ENCODE assay signal across 19 mouse cellular contexts in genomic region chr4:133285950-133286349, GRCm38 (mm10). TPM values are rescaled to one million over a fixed set of nuclear protein-coding genes. Genes with fewer than 3 reads are reported as not detected.
A peak's percentile ranks its signal among the peaks of the same experiment; 100 is the strongest.
DNase-seq lines count a peak whose midpoint lies in the region; ATAC-seq lines count a peak whose summit lies in the region.
"Had no signal": no experiment of that assay in that cellular context is flagged by ENCODE, and none has a peak within 500 bp of the region (broad histone marks: within the 10 kb centered on the region; RNA-seq: fewer than 3 reads in every experiment).

No protein-coding gene starts in this region.

- no peaks in the 10 kb centered on the region for H3K27me3 ChIP-seq in limb, embryonic 12.5 days
- H3K27me3 ChIP-seq in limb, embryonic 10.5 days (ENCODE audit: low read depth, poor library complexity, severe bottlenecking): no peaks in the 10 kb centered on the region
- H3K27me3 ChIP-seq in liver, embryonic 11.5 days (replicated peaks; ENCODE audit: control insufficient read depth, insufficient read depth, low read length): no peaks in the 10 kb centered on the region
- H3K27me3 ChIP-seq: kidney, embryonic 15.5 days; megakaryocyte, embryonic 14.5 days; neural tube, embryonic 13.5 days; Patski had no signal

- H3K36me3 ChIP-seq in limb, embryonic 12.5 days: no peaks in the 10 kb centered on the region
- no peaks in the 10 kb centered on the region for H3K36me3 ChIP-seq in limb, embryonic 10.5 days
- H3K36me3 ChIP-seq in liver, embryonic 11.5 days (ENCODE audit: control insufficient read depth, insufficient read depth, low read length): no peaks in the 10 kb centered on the region
- H3K36me3 ChIP-seq: kidney, embryonic 15.5 days; neural tube, embryonic 13.5 days had no signal

- H3K27ac ChIP-seq in limb, embryonic 12.5 days: 0 out of 2 replicates have a peak overlapping the region, but pooled peaks have one; percentile 17
- no peak overlapping the region for H3K27ac ChIP-seq in limb, embryonic 10.5 days
- H3K27ac ChIP-seq in liver, embryonic 11.5 days (ENCODE audit: low read depth, low read length): peak overlapping the region; percentile 54; the same call in 1 of the 2 replicates
- H3K27ac ChIP-seq: kidney, embryonic 15.5 days; layer of hippocampus, adult 2 months; neural tube, embryonic 13.5 days had no signal

- no peak for ATAC-seq in limb, embryonic 12.5 days (ENCODE audit: insufficient number of reproducible peaks, insufficient read depth, low FRiP score, low TSS enrichment, low read depth)
- peak; percentile 91 for ATAC-seq in liver, embryonic 11.5 days (replicated peaks; ENCODE audit: low FRiP score)
- no peak for ATAC-seq in granulocyte monocyte progenitor cell, adult 5-6 weeks (replicated peaks; ENCODE audit: poor library complexity, severe bottlenecking)
- ATAC-seq: CD4-positive, CD25-positive, alpha-beta regulatory T cell, adult 4 months; hindbrain, embryonic 16.5 days; Patski had no signal

- DNase-seq in limb, embryonic 10.5 days (ENCODE audit: low spot score): no peak
- DNase-seq in c-Kit-positive CD71-positive TER-119-positive erythroid progenitor cells, embryonic 14.5 days (ENCODE audit: low spot score): peak; percentile 96
- DNase-seq in liver, embryonic 11.5 days (ENCODE audit: low spot score): peak; percentile 67
- DNase-seq in spleen, postnatal 14 days (ENCODE audit: low spot score in 2 of 2): peak; percentile 35 to 41
- no peak for DNase-seq in layer of hippocampus, postnatal 10 days (ENCODE audit: low spot score in 2 of 2)
- no peak for DNase-seq in thymus, postnatal 4 days
- DNase-seq: cerebellum, postnatal 14 days; lung, embryonic 14.5 days; thymus, adult 2 months had no signal

- H3K4me3 ChIP-seq in limb, embryonic 12.5 days (replicated peaks): no peak overlapping the region
- H3K4me3 ChIP-seq in limb, embryonic 10.5 days: no peak overlapping the region
- H3K4me3 ChIP-seq in liver, embryonic 11.5 days (ENCODE audit: low read depth, low read length): no peak overlapping the region
- H3K4me3 ChIP-seq: embryonic facial prominence, embryonic 10.5 days; kidney, embryonic 15.5 days; layer of hippocampus, adult 2 months; megakaryocyte, embryonic 14.5 days; neural tube, embryonic 13.5 days had no signal

- H3K4me2 ChIP-seq in limb, embryonic 12.5 days: no peak overlapping the region
- H3K4me2 ChIP-seq in liver, embryonic 11.5 days: peak overlapping the region; percentile 16
- H3K4me2 ChIP-seq: kidney, embryonic 15.5 days; lung, embryonic 14.5 days; neural tube, embryonic 13.5 days had no signal

- H3K9me3 ChIP-seq in limb, embryonic 12.5 days: no peaks in the 10 kb centered on the region
- H3K9me3 ChIP-seq in limb, embryonic 10.5 days (replicated peaks): no peaks in the 10 kb centered on the region
- H3K9me3 ChIP-seq in liver, embryonic 11.5 days (ENCODE audit: control insufficient read depth, low read length): no peaks in the 10 kb centered on the region
- H3K9me3 ChIP-seq: embryonic facial prominence, embryonic 10.5 days; kidney, embryonic 15.5 days; megakaryocyte, embryonic 14.5 days; neural tube, embryonic 13.5 days had no signal

- WGBS in limb, embryonic 12.5 days: 81% methylated on average over 5 of the region's 5 CpGs
- WGBS in limb, embryonic 10.5 days: 85% methylated on average over 5 of the region's 5 CpGs
- WGBS in liver, embryonic 11.5 days: 20% methylated on average over 5 of the region's 5 CpGs

- H3K4me1 ChIP-seq in limb, embryonic 12.5 days (replicated peaks): peaks cover 26% of the 10 kb centered on the region
- peaks cover 26% of the 10 kb centered on the region for H3K4me1 ChIP-seq in limb, embryonic 10.5 days
- peaks cover 31% of the 10 kb centered on the region for H3K4me1 ChIP-seq in liver, embryonic 11.5 days (replicated peaks; ENCODE audit: control insufficient read depth, insufficient read depth, low read length)

- H3K9ac ChIP-seq in limb, embryonic 12.5 days (replicated peaks): no peak overlapping the region
- no peak overlapping the region for H3K9ac ChIP-seq in liver, embryonic 11.5 days (ENCODE audit: low read depth, low read length)
- H3K9ac ChIP-seq: kidney, embryonic 15.5 days; lung, embryonic 14.5 days; neural tube, embryonic 13.5 days had no signal

RNA-seq across cellular contexts. Expression of gene Tmem222, which starts 8.4 kb away (rescaled TPM):
- 81.4 and 85.3 TPM in 2 replicates for polyA plus RNA-seq in limb, embryonic 12.5 days (2016; fragmentation: Nextera tagmentation; extraction: Ambion mirVana)
- polyA plus RNA-seq in limb, embryonic 10.5 days (2016; fragmentation: Nextera tagmentation; extraction: Ambion mirVana): 93.7 and 98.5 TPM in 2 replicates
- 73.5 and 74.2 TPM in 2 replicates for polyA plus RNA-seq in liver, embryonic 11.5 days (2014; fragmentation: Nextera tagmentation; extraction: Ambion mirVana)
- total RNA-seq in layer of hippocampus, postnatal 10 days (2021): 10 to 100 TPM; 74.9 to 80.1 TPM
- 52.0 and 54.1 TPM in 2 replicates for total RNA-seq in granulocyte monocyte progenitor cell, adult 5-6 weeks (2014; fragmentation: Nextera tagmentation)
- total RNA-seq in granulocyte monocyte progenitor cell, adult 5-6 weeks (2017): 16.0 and 20.0 TPM in 2 replicates

RNA-seq across cellular contexts. Expression of gene Sytl1, which starts 23.0 kb away (rescaled TPM):
- 3.8 and 4.1 TPM in 2 replicates for polyA plus RNA-seq in limb, embryonic 12.5 days (2016; fragmentation: Nextera tagmentation; extraction: Ambion mirVana)
- 2.0 and 2.5 TPM in 2 replicates for polyA plus RNA-seq in limb, embryonic 10.5 days (2016; fragmentation: Nextera tagmentation; extraction: Ambion mirVana)
- 0.39 and 0.52 TPM in 2 replicates for polyA plus RNA-seq in liver, embryonic 11.5 days (2014; fragmentation: Nextera tagmentation; extraction: Ambion mirVana)
- total RNA-seq in layer of hippocampus, postnatal 10 days (2021): under 1 TPM; 0.51 to 0.53 TPM
- 1.8 and 6.1 TPM in 2 replicates for total RNA-seq in granulocyte monocyte progenitor cell, adult 5-6 weeks (2014; fragmentation: Nextera tagmentation)
- 2.2 and 2.6 TPM in 2 replicates for total RNA-seq in granulocyte monocyte progenitor cell, adult 5-6 weeks (2017)

RNA-seq across cellular contexts. Expression of gene Map3k6, which starts 45.3 kb away (rescaled TPM):
- polyA plus RNA-seq in limb, embryonic 12.5 days (2016; fragmentation: Nextera tagmentation; extraction: Ambion mirVana): 2.3 and 2.9 TPM in 2 replicates
- 0.84 and 1.7 TPM in 2 replicates for polyA plus RNA-seq in limb, embryonic 10.5 days (2016; fragmentation: Nextera tagmentation; extraction: Ambion mirVana)
- 2.2 and 3.5 TPM in 2 replicates for polyA plus RNA-seq in liver, embryonic 11.5 days (2014; fragmentation: Nextera tagmentation; extraction: Ambion mirVana)
- 1 to 10 TPM; 4.6 to 5.7 TPM for total RNA-seq in layer of hippocampus, postnatal 10 days (2021)
- 0.19 and 2.0 TPM in 2 replicates for total RNA-seq in granulocyte monocyte progenitor cell, adult 5-6 weeks (2014; fragmentation: Nextera tagmentation)
- total RNA-seq in granulocyte monocyte progenitor cell, adult 5-6 weeks (2017): 3.7 and 4.1 TPM in 2 replicates

Comparison
In these comparisons a context has a peak if more than half of its experiments do, and no peak if none do; other contexts are left out.
1. DNase-seq: peak in c-Kit-positive CD71-positive TER-119-positive erythroid progenitor cells, embryonic 14.5 days (single experiment), liver, embryonic 11.5 days (single experiment) and spleen, postnatal 14 days (2 of 2); none in limb, embryonic 10.5 days (single experiment), layer of hippocampus, postnatal 10 days (0 of 2) and thymus, postnatal 4 days (single experiment).